Mouse (Mus musculus) subcutaneous adipose tissue, adult 2 months (tissue): ENCODE measurements around the gene Cyp2d26. TPM values are rescaled to one million over a fixed set of nuclear protein-coding genes. Genes with fewer than 3 reads are reported as not detected.

ENCODE experiments used
- polyA plus RNA-seq: library from polyadenylated mRNA; depleted of rRNA; stranded (reverse); fragments of >200 nt; gene quantifications from 2 replicates; pipeline ENCODE4 v1.2.3, GENCODE M21; 2012; ENCODE audit warnings: low replicate concordance; rRNA removed

Gene Cyp2d26
- 0.17 and 0.49 TPM in 2 replicates for polyA plus RNA-seq

DNA sequence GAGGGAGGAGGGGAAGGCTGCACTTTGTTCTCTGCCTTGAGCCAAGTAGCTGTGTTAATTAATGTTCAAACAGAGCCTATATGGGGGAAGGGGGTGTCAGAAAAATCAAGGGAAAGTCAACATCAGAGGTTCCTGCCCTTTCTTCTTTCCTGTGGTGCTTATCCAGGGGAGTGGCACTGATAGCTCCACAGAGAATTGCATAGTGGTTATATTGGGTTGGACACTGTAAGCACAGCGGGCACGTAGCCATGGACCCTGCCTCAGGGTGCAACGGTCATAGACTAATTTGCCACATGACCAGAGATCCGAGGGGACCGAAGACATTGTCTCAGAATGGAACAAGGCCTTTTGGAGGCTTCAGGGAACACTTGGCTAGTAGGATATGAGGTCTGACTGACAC, at the start of gene Cyp2d26:
Gene Cyp2d26 (minus strand): TSS at position 18 of the 400 bp plus-strand sequence.

GRCm38 (mm10) chr15:82763631-82764420, 30.3 kb downstream of the Cyp2d26 start, which contains the start of gene Cyp2d40:
Gene Cyp2d40, minus strand, starts transcription at chr15:82764183.

Other genes starting within 250 kb of the Cyp2d26 start
- not detected in 2 replicates for gene Cyp2d12, start 239.2 kb downstream of the Cyp2d26 start, polyA plus RNA-seq
- 0.04 TPM in 1 of 2 replicates, not detected in the other for gene Cyp2d34, start 173.3 kb downstream of the Cyp2d26 start, polyA plus RNA-seq
- gene Cyp2d40, start 30.1 kb downstream of the Cyp2d26 start, polyA plus RNA-seq, result 0.10 TPM in 1 of 2 replicates, not detected in the other
- 17.1 and 20.2 TPM in 2 replicates for gene Tcf20, start 193.6 kb upstream of the Cyp2d26 start, polyA plus RNA-seq
- gene Nfam1, start 239.0 kb upstream of the Cyp2d26 start, polyA plus RNA-seq, result 10.2 and 14.0 TPM in 2 replicates